Mouse (Mus musculus) heart, postnatal 4 days (tissue): ENCODE data around the gene Letmd1. TPM values are rescaled to one million over a fixed set of nuclear protein-coding genes. Genes with fewer than 3 reads are reported as not detected.

Experiments used
- DNase-seq: peaks from one replicate; pipeline ENCODE4 v3.0.0; 2021
- total RNA-seq, 2 experiments: library from RNA; stranded (reverse); gene quantifications; 2 replicates each; pipeline ENCODE4 v1.2.3; 2021

The Letmd1 gene
- total RNA-seq, 2 experiments from 2014 or later = 15.3 to 15.8 TPM

DNA sequence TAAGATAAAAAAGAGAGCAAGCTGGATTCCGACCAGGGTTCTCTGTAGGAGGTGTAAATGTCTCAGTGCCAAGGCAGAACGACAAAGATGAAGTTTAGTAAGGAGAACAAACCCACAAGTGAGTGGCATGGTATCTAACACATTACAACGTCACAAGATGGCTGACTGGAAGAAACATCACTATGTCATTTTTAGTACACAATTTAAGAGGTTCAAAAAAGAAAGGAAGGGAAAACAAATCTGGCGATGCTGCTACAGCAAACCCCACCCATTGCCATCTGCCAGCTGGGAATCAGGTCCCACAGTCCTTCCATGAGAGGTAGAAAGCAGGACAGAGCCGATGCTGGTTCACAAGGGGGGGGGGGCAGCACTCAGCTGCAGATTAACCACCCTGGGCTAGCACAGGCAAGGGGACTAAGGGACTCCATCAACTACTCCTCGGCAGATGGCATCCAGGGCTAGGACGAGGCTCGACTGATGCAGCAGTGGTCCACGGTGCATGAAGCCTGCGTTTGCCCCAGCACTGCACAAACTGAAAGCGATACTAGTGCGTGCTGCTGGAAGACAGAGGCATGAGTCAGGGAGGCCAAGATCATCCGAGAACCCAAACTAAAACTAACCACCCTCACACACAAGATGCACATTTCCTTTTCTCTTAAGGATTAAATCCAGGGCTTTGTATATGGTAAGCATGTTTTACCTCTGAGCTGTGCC is 39.8 kb downstream of the Letmd1 start:
- DNase-seq = no peak

DNA sequence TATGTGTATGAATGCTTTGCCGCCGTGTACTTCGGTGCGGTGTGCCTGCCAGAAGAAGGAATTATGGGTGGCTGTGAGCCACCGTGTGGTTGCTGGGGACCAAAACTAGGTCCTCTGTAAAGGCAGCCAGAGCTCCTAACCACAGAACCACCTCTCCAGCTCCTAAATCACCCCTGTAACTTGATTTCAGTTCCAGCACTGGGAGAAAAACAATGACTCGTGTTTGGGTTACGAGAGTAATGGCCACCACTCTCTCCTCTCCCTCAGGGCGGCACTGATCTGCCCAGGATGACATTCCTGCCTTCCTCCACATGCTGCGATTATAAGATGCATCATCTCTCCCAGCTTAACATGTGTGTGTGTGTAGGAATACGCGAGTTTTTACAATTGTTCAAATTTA is 41.2 kb downstream of the Letmd1 start:
- no peak for DNase-seq

DNA sequence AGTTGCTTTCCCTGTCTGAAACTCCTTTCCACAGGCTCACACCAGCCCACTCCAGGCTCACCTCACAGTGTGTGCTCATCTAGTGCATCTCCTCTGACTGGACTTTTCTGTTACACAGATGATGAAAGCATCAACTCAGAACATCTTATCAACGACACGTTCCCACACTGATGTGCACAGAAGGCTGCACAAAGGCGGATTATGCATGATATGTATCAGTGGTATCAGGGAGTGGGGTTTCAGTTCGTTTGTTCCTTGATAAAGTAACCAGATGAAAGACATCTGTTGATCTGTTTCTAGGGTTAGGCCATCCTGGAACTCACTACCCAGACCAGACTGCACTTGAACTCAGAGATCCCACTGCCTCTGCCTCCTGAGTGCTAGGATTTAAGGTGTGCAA is 44.6 kb downstream of the Letmd1 start:
- no peak for DNase-seq

DNA sequence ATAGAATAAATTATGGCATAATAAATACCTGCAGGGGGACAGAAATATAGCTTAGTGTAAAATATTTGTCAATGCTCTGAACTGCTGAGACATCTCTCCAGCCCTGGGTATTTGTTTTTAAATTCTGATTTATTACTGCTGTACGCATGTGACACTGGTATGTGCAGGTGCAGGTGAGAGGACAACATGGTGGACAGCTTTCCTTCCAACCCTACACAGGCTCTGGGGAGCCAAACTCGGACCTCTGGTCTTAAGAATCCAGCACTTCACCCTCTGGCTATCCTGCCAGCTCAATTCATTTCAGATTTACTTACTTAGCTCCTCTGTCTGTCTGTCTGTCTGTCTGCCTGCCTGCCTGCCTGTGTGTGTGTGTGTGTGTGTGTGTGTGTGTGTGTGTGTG is 46.3 kb downstream of the Letmd1 start:
- no peak for DNase-seq

DNA sequence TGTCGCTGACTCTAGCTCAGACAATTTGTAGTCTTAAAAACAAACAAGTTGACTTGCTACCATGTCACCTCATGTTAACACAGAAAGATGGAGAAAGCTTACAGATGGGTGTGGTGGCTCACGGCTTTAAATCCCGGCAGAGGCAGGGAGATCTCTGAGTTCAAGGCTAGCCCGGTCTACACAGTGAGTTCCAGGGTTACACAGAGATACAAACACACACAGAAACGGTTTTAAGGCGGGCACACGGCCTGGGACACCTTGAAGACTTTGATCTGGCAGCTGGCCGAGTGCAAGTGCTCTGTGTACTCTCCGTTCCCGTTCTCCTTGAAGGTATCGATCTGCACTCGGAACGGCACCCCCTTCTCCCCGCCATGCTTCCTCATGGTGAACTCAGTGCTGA is 51.5 kb downstream of the Letmd1 start:
- DNase-seq = no peak

DNA sequence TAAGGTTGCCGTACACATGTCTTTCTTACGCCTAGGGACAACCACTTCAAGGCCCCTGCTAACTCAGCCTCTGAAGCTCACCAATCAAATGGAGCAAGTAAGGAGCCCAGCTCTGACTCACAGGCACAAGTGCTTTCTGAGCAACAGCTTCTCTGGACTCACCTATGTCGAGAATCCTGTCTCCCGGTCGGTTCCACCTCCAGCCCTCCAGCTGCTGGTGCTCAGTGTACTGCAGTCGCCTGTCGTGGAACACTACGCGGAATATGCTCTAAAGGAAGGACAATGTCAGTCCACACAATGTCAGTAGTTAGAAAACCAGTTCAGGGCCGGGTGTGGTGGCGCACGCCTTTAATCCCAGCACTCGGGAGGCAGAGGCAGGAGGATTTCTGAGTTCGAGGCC is 56.6 kb downstream of the Letmd1 start:
- no peak for DNase-seq

DNA sequence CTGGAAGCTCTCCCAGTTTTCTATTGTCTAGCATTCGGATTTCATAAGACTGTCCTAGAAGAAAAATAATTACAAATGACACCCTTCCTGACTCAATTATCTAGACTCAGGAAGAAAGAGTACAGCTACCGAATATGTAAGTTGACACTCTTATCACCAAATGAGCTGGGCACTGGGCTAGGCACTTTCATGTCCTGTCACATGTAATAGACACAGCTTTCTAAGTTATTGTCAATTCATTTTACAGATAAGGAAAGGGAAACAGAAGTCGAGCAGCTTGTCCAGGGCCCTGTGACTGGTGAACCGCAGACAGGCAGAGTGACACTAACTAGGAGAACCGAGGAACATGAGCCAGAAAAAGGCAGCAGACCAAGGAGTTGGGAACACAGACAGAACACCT is 59.1 kb downstream of the Letmd1 start:
- no peak for DNase-seq

Other genes starting within 250 kb of the Letmd1 start
- gene Atf1, start 241.2 kb upstream of the Letmd1 start, total RNA-seq = 10 to 100 TPM; 54.8 to 57.7 TPM
- gene Tmprss12, start 188.2 kb upstream of the Letmd1 start, total RNA-seq = not detected
- 10 to 100 TPM in 1 of 2 experiments, 1 to 10 TPM in 1; 8.8 to 13.1 TPM for gene Mettl7a1, start 164.9 kb upstream of the Letmd1 start, total RNA-seq
- not detected for gene Mettl7a3, start 134.1 kb upstream of the Letmd1 start, total RNA-seq
- not detected for gene Methig1, start 115.9 kb upstream of the Letmd1 start, total RNA-seq
- under 1 TPM in 1 of 2 experiments, not detected in 1; 0.27 TPM for gene Mettl7a2, start 115.8 kb upstream of the Letmd1 start, total RNA-seq
- not detected for gene Higd1c, start 104.5 kb upstream of the Letmd1 start, total RNA-seq
- not detected for gene Gm5475, start 46.9 kb upstream of the Letmd1 start, total RNA-seq
- 10 to 100 TPM; 40.4 to 43.9 TPM for gene Slc11a2, start 44.0 kb upstream of the Letmd1 start, total RNA-seq
- gene Csrnp2, start 26.5 kb downstream of the Letmd1 start, total RNA-seq = 1 to 10 TPM; 5.9 to 6.5 TPM
- 10 to 100 TPM; 14.4 to 14.6 TPM for gene Tfcp2, start 83.0 kb downstream of the Letmd1 start, total RNA-seq
- 10 to 100 TPM; 26.3 to 29.3 TPM for gene Pou6f1, start 131.0 kb downstream of the Letmd1 start, total RNA-seq
- 100 to 1,000 TPM; 147 to 155 TPM for gene Dazap2, start 146.3 kb downstream of the Letmd1 start, total RNA-seq
- gene Smagp, start 167.9 kb downstream of the Letmd1 start, total RNA-seq = 10 to 100 TPM; 21.6 to 22.6 TPM
- gene Bin2, start 200.5 kb downstream of the Letmd1 start, total RNA-seq = 1 to 10 TPM; 1.6 to 2.0 TPM
- not detected for gene Cela1, start 218.9 kb downstream of the Letmd1 start, total RNA-seq